Mouse (Mus musculus) ES-E14 (cell line): Measurements from ENCODE around the gene Rgma. TPM values are rescaled to one million over a fixed set of nuclear protein-coding genes. Genes with fewer than 3 reads are reported as not detected.

Experiments
- DNase-seq: peaks from one replicate; pipeline ENCODE4 v3.0.0-alpha.2; 2013; ENCODE audit warnings: low read depth, low spot score
- H3K27ac ChIP-seq: 2 replicates; pipeline ENCODE4 v1.5.1; 2012; ENCODE audit warnings: low read depth, mild to moderate bottlenecking, low read length, moderate library complexity, mixed read lengths; ENCODE audit not compliant: poor library complexity, insufficient read depth, severe bottlenecking
- H3K36me3 ChIP-seq: 2 replicates; pipeline ENCODE4 v1.6.1; 2012; ENCODE audit warnings: mild to moderate bottlenecking, low read length, moderate library complexity, mixed read lengths; ENCODE audit not compliant: control insufficient read depth, poor library complexity, insufficient read depth, severe bottlenecking
- H3K4me1 ChIP-seq, 2 experiments: fragments of 150-350 bp in 1 of 2; sonication (generic) in 1 of 2; 2 replicates each; pipeline ENCODE4 v1.6.1; 2012; ENCODE audit warnings: low read length in 2 of 2, mild to moderate bottlenecking in 1 of 2, mixed read lengths in 1 of 2; ENCODE audit not compliant: control insufficient read depth in 2 of 2, insufficient read depth in 2 of 2, poor library complexity in 1 of 2
- H3K4me3 ChIP-seq, 2 experiments: fragments of 150-350 bp in 1 of 2; sonication (generic) in 1 of 2; 2 replicates each; pipeline ENCODE4 v1.5.1; 2012; ENCODE audit warnings: low read length in 2 of 2, low read depth in 1 of 2, mild to moderate bottlenecking in 1 of 2, mixed read lengths in 1 of 2; ENCODE audit not compliant: insufficient read depth in 1 of 2, poor library complexity in 1 of 2, severe bottlenecking in 1 of 2
- H3K9ac ChIP-seq: 2 replicates; pipeline ENCODE4 v1.6.1; 2012; ENCODE audit warnings: low read depth, mild to moderate bottlenecking, low read length, mixed read lengths; ENCODE audit not compliant: poor library complexity, insufficient read depth, severe bottlenecking
- H3K9me3 ChIP-seq: fragments of 150-350 bp; sonication (generic); 2 replicates; pipeline ENCODE4 v1.6.1; 2012; ENCODE audit warnings: low read depth, mild to moderate bottlenecking, low read length; ENCODE audit not compliant: control insufficient read depth, insufficient read depth
- CHD2 ChIP-seq: IDR thresholded peaks from 2 replicates; pipeline ENCODE4 v1.6.1; 2014; ENCODE audit warnings: mild to moderate bottlenecking, low read depth, low read length, inconsistent platforms
- HCFC1 ChIP-seq: IDR thresholded peaks from 2 replicates; pipeline ENCODE4 v1.6.1; 2012; ENCODE audit warnings: low read length, inconsistent platforms, borderline replicate concordance; ENCODE audit not compliant: insufficient read depth
- MAFK ChIP-seq: IDR thresholded peaks from 2 replicates; pipeline ENCODE4 v1.6.1; 2014; ENCODE audit warnings: mild to moderate bottlenecking, low read depth, low read length, inconsistent platforms; ENCODE audit not compliant: insufficient read depth
- ZC3H11A ChIP-seq: IDR thresholded peaks from 2 replicates; pipeline ENCODE4 v1.6.1; 2012; ENCODE audit warnings: low read depth, mild to moderate bottlenecking, inconsistent platforms, low read length, borderline replicate concordance
- ZNF384 ChIP-seq: IDR thresholded peaks from 2 replicates; pipeline ENCODE4 v1.6.1; 2012; ENCODE audit warnings: low read depth, low read length, inconsistent platforms
- in situ Hi-C, 2 experiments: fragments of 600-800 bp; cut with MboI; formaldehyde crosslinking; loops; one replicate each; pipeline ENCODE4 v1.15.1; 2025; ENCODE audit warnings: low sequenced_read_pairs in 2 of 2, inconsistent platforms in 1 of 2; ENCODE audit not compliant: unreplicated experiment in 2 of 2
- total RNA-seq: library from RNA; depleted of rRNA; stranded (reverse); fragments of 300-350 nt; gene quantifications from 2 replicates; pipeline ENCODE4 v1.2.3, GENCODE M21; 2012

Gene Rgma
- total RNA-seq, 1 experiment = 3.7 TPM

DNA sequence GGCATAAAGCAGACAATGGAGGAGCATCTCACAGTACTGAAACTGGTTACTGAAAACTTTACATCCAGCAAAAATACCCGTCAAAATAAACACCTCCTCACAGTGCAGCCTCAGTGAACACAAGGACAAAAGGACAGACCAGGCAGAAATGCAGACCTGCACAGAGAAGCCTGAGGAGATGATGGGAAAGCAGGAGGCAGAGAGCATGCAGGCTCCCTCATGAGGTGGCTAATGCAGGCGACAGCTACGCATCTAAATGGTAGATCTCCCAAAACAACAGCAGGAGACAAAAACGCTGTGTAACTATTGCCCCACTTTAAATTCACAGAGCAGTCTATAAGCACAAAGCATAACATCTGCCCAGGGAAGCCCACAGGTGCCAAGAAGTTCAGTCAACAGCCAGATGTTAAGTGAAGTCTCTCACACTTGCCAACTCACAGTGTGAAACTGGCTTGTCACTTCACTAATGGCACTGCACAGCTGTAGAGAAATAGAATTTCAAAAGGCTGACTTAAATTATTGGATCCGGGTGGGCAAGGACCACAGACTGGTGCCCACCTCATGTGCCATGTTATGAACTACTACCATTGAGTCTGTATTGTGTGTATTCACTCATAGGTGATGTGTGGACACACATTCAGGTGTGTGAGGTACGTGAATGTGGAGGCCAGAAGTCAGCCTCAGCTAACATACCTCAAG lies 58.5 kb downstream of the Rgma start:
- in situ Hi-C loops = no loop called here
- Histone ChIP-seq H3K9ac (no peak overlapping the region), H3K27ac (no peak overlapping the region), H3K4me1 (peaks cover 0 to 2% of the 10 kb centered on the region in 2 experiments; a peak in 1 of 4 replicates), H3K4me3 (no peak overlapping the region), H3K36me3 (peaks cover 38% of the 10 kb centered on the region), H3K9me3 (no peaks in the 10 kb centered on the region)
- TF ChIP-seq ZNF384 (no peak), CHD2 (no peak), HCFC1 (no peak), ZC3H11A (no peak), MAFK (no peak)
- no peak for DNase-seq

DNA sequence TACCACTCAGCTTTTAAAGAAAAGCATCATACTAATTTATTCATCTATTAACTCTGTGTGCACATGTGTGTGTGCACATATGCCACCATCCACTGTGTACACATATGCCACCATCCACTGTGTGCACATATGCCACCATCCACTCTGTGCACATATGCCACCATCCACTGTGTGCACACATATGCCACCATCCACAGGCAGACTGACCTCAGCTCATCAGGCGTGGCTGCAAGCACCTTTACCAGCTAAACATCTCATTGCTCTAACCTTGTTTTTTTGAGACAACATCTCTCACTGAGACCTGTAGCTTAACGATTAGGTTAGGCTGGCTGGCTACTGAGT lies 59.0 kb downstream of the Rgma start:
- in situ Hi-C loops = no loop called here

DNA sequence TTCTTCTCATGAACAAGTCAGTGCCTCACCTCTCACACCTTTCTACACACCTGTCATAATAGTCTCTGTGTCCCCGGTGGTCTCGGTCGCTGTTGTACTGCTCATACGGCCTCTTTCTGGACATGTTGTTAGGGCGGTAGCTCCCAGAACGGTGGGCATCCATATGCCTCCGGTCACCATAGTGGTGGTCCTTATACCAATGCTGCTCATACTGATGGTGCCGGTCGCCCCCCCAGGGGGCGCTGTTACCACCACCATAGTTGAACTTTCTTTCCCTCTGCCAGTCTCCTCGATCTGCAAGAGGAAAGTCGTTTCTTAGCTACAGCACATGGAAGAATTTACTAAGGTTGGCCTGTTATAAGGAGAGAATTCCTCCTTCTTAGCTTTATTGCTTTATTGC lies 60.4 kb downstream of the Rgma start:
- Histone ChIP-seq H3K36me3 (peaks cover 39% of the 10 kb centered on the region), H3K27ac (no peak overlapping the region), H3K9me3 (no peaks in the 10 kb centered on the region), H3K4me3 (no peak overlapping the region), H3K9ac (no peak overlapping the region), H3K4me1 (peaks cover 0 to 2% of the 10 kb centered on the region in 2 experiments; a peak in 1 of 4 replicates)
- in situ Hi-C loops = no loop called here
- DNase-seq = peak; percentile 33
- TF ChIP-seq ZNF384 (no peak), CHD2 (no peak), HCFC1 (no peak), MAFK (no peak), ZC3H11A (no peak)

More for the DNA sequence above, 59.0 kb downstream of the Rgma start:
- Histone ChIP-seq H3K9me3 (no peaks in the 10 kb centered on the region), H3K4me3 (no peak overlapping the region), H3K9ac (no peak overlapping the region), H3K4me1 (peaks cover 0 to 2% of the 10 kb centered on the region in 2 experiments; a peak in 1 of 4 replicates), H3K27ac (no peak overlapping the region), H3K36me3 (peaks cover 34% of the 10 kb centered on the region)
- DNase-seq = no peak
- TF ChIP-seq ZC3H11A = no peak
- TF ChIP-seq ZNF384 = no peak
- no peak for TF ChIP-seq CHD2
- TF ChIP-seq HCFC1 = no peak
- no peak for TF ChIP-seq MAFK

DNA sequence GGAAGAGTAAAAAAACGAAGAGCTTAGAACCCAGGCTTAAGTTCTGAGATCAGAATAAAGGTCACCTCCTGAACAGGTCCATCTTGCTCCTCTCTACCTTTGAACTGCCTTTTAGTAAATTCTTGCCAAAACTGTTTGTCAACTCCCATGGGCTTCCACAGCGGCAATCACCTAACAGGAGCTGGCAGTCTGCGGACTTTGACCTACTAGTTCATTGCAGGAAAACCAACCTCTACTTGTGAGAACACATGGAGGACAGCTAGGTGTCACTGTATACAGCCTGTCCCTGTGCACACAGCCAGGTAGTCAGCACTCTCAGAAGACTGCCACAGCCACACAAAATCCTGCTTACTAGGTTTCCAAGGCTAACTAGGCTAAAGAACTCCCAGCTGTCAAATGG lies 66.5 kb downstream of the Rgma start:
- in situ Hi-C loops = no loop called here
- H3K4me3 ChIP-seq = no peak overlapping the region
- H3K36me3 ChIP-seq = peaks cover 50% of the 10 kb centered on the region
- TF ChIP-seq CHD2 (no peak), ZC3H11A (no peak), HCFC1 (no peak)
- H3K9me3 ChIP-seq = no peaks in the 10 kb centered on the region
- H3K9ac ChIP-seq = no peak overlapping the region
- H3K4me1 ChIP-seq = no peaks in the 10 kb centered on the region
- no peak overlapping the region for H3K27ac ChIP-seq
- DNase-seq = no peak
